Mouse (Mus musculus) embryonic facial prominence, embryonic 15.5 days (tissue): Measurements from ENCODE around the gene Olfr832. TPM values are rescaled to one million over a fixed set of nuclear protein-coding genes. Genes with fewer than 3 reads are reported as not detected.
"Not testable (repeated sequence)": the region's sequence is repeated elsewhere in the genome, so short reads cannot be mapped to it uniquely, and the experiment has no call there.

Experiments
- ATAC-seq: fragments of 200-750 bp; cut with Nextera tagmentation; 2 replicates; pipeline ENCODE4 v1.8.0; 2017; ENCODE audit warnings: low read depth, moderate TSS enrichment; ENCODE audit not compliant: insufficient number of reproducible peaks, low FRiP score, low TSS enrichment
- H3K27ac ChIP-seq: fragments of 300-500 bp; sonication (generic); replicated peaks from 2 replicates; pipeline ENCODE4 v1.5.1; 2015; ENCODE audit warnings: mild to moderate bottlenecking, inconsistent platforms
- H3K27me3 ChIP-seq: fragments of 300-500 bp; sonication (generic); 2 replicates; pipeline ENCODE4 v1.6.1; 2015; ENCODE audit warnings: inconsistent platforms
- H3K36me3 ChIP-seq: fragments of 300-500 bp; sonication (generic); 2 replicates; pipeline ENCODE4 v1.6.1; 2015; ENCODE audit warnings: mild to moderate bottlenecking, inconsistent platforms
- H3K4me1 ChIP-seq: fragments of 300-500 bp; sonication (generic); 2 replicates; pipeline ENCODE4 v1.6.1; 2015; ENCODE audit warnings: inconsistent platforms
- H3K4me2 ChIP-seq: fragments of 300-500 bp; sonication (generic); replicated peaks from 2 replicates; pipeline ENCODE4 v1.6.1; 2015; ENCODE audit warnings: mild to moderate bottlenecking, inconsistent platforms
- H3K4me3 ChIP-seq: fragments of 300-500 bp; sonication (generic); replicated peaks from 2 replicates; pipeline ENCODE4 v1.5.1; 2015; ENCODE audit warnings: mild to moderate bottlenecking, inconsistent platforms
- H3K9ac ChIP-seq: fragments of 300-500 bp; sonication (generic); 2 replicates; pipeline ENCODE4 v1.6.1; 2015; ENCODE audit warnings: inconsistent platforms
- H3K9me3 ChIP-seq: fragments of 300-500 bp; sonication (generic); replicated peaks from 2 replicates; pipeline ENCODE4 v1.6.1; 2016; ENCODE audit warnings: inconsistent platforms
- WGBS: fragments of 180-500 bp; shearing (Covaris S2); methylation state at CpG from one replicate; pipeline ENCODE4 v1.1.7; 2015; 5-methylcytosine and 5-hydroxymethylcytosine counted together
- polyA plus RNA-seq: library from polyadenylated mRNA; unstranded; fragments of >200 nt; fragmentation: Nextera tagmentation; extraction: Ambion mirVana; gene quantifications from 2 replicates; pipeline ENCODE4 v1.2.1, GENCODE M21; 2015

The Olfr832 gene
- polyA plus RNA-seq: not detected in 2 replicates

- not testable (repeated sequence) for H3K27me3 ChIP-seq, H3K4me2 ChIP-seq, ATAC-seq, H3K27ac ChIP-seq, H3K9ac ChIP-seq, H3K4me1 ChIP-seq, H3K36me3 ChIP-seq, H3K4me3 ChIP-seq, H3K9me3 ChIP-seq
- 79% methylated on average over 2 of the region's 2 CpGs for WGBS
Observed at GRCm38 (mm10) chr9:18936822-18937221, at the start of gene Olfr832. Gene Olfr832, plus strand, starts transcription at chr9:18937122.

GRCm38 (mm10) chr9:18907699-18908098, 29.2 kb upstream of the Olfr832 start:
- WGBS: 76% methylated on average over 2 of the region's 2 CpGs
- H3K27me3 ChIP-seq, H3K9me3 ChIP-seq, H3K27ac ChIP-seq, H3K4me2 ChIP-seq, ATAC-seq, H3K4me1 ChIP-seq, H3K4me3 ChIP-seq, H3K9ac ChIP-seq, H3K36me3 ChIP-seq: not testable (repeated sequence)

- H3K36me3 ChIP-seq, ATAC-seq, H3K9me3 ChIP-seq, H3K4me2 ChIP-seq, H3K27me3 ChIP-seq, H3K9ac ChIP-seq, H3K4me1 ChIP-seq, H3K4me3 ChIP-seq, H3K27ac ChIP-seq: not testable (repeated sequence)
- WGBS: 85% methylated on average over 16 of the region's 16 CpGs
Observed at GRCm38 (mm10) chr9:18927921-18928320, 9.0 kb upstream of the Olfr832 start.

- no peak overlapping the region for H3K4me3 ChIP-seq
Observed at GRCm38 (mm10) chr9:18962021-18962420, 25.1 kb downstream of the Olfr832 start.

GRCm38 (mm10) chr9:18987690-18988089, 50.8 kb downstream of the Olfr832 start, which contains the start of gene Olfr834:
Gene Olfr834, plus strand, starts transcription at chr9:18987990.
- Histone ChIP-seq H3K36me3 (no peaks in the 10 kb centered on the region), H3K9me3 (no peaks in the 10 kb centered on the region; the same call in 1 of the 2 replicates), H3K4me3 (no peak within 1 kb of the TSS), H3K27me3 (no peaks in the 10 kb centered on the region), H3K4me1 (no peaks in the 10 kb centered on the region), H3K4me2 (no peak within 1 kb of the TSS), H3K9ac (no peak within 1 kb of the TSS), H3K27ac (no peak within 1 kb of the TSS)
- 74% methylated on average over 3 of the region's 3 CpGs for WGBS
- no peak for ATAC-seq

More at GRCm38 (mm10) chr9:18962021-18962420, 25.1 kb downstream of the Olfr832 start:
- H3K9ac ChIP-seq: no peak overlapping the region
- H3K9me3 ChIP-seq: no peaks in the 10 kb centered on the region
- no peaks in the 10 kb centered on the region for H3K27me3 ChIP-seq
- no peak overlapping the region for H3K27ac ChIP-seq
- ATAC-seq: no peak
- H3K4me2 ChIP-seq: no peak overlapping the region
- H3K36me3 ChIP-seq: no peaks in the 10 kb centered on the region
- no peaks in the 10 kb centered on the region for H3K4me1 ChIP-seq

Other genes starting within 250 kb of the Olfr832 start
- gene Olfr24, start 173.1 kb upstream of the Olfr832 start, polyA plus RNA-seq: 0.25 and 0.53 TPM in 2 replicates
- not detected in 2 replicates for gene Olfr828, start 117.6 kb upstream of the Olfr832 start, polyA plus RNA-seq
- not detected in 2 replicates for gene Olfr829, start 82.2 kb upstream of the Olfr832 start, polyA plus RNA-seq
- gene Olfr830, start 62.4 kb upstream of the Olfr832 start, polyA plus RNA-seq: not detected in 2 replicates
- gene Olfr834, start 50.9 kb downstream of the Olfr832 start, polyA plus RNA-seq: not detected in 2 replicates
- gene Olfr835, start 95.6 kb downstream of the Olfr832 start, polyA plus RNA-seq: not detected in 2 replicates
- not detected in 2 replicates for gene Olfr836, start 183.3 kb downstream of the Olfr832 start, polyA plus RNA-seq
- gene Olfr837, start 199.2 kb downstream of the Olfr832 start, polyA plus RNA-seq: not detected in 2 replicates
- 0.03 TPM in 1 of 2 replicates, not detected in the other for gene Olfr839-ps1, start 240.2 kb downstream of the Olfr832 start, polyA plus RNA-seq